Mouse (Mus musculus) neural tube, embryonic 11.5 days (tissue): ENCODE data around the gene Dnah2. TPM values are rescaled to one million over a fixed set of nuclear protein-coding genes. Genes with fewer than 3 reads are reported as not detected.
A peak's percentile ranks its signal among the peaks of the same experiment; 100 is the strongest.

Experiments
- ATAC-seq: fragments of 200-750 bp; cut with Nextera tagmentation; 2 replicates; pipeline ENCODE4 v1.8.0; 2017; ENCODE audit warnings: moderate number of reproducible peaks, mild to moderate bottlenecking, moderate TSS enrichment, moderate library complexity; ENCODE audit not compliant: insufficient read depth, low FRiP score, low TSS enrichment
- DNase-seq: peaks from one replicate; pipeline ENCODE4 v3.0.0-alpha.2; 2015; ENCODE audit warnings: low spot score
- H3K27ac ChIP-seq: fragments of 300-500 bp; sonication (generic); 2 replicates; pipeline ENCODE4 v1.5.1; 2014; ENCODE audit warnings: low read depth, mild to moderate bottlenecking, low read length
- H3K27me3 ChIP-seq: fragments of 300-500 bp; sonication (generic); 2 replicates; pipeline ENCODE4 v1.6.1; 2014; ENCODE audit warnings: mild to moderate bottlenecking, low read length, mixed read lengths; ENCODE audit not compliant: control insufficient read depth, insufficient read depth
- H3K36me3 ChIP-seq: fragments of 300-500 bp; sonication (generic); 2 replicates; pipeline ENCODE4 v1.6.1; 2014; ENCODE audit warnings: mild to moderate bottlenecking, low read length, moderate library complexity, mixed read lengths; ENCODE audit not compliant: control insufficient read depth, insufficient read depth
- H3K4me1 ChIP-seq: fragments of 300-500 bp; sonication (generic); 2 replicates; pipeline ENCODE4 v1.6.1; 2014; ENCODE audit warnings: low read length, mixed read lengths; ENCODE audit not compliant: control insufficient read depth, insufficient read depth
- H3K4me2 ChIP-seq: fragments of 300-500 bp; sonication (generic); 2 replicates; pipeline ENCODE4 v1.6.1; 2014; ENCODE audit warnings: low read depth, mild to moderate bottlenecking, moderate library complexity
- H3K4me3 ChIP-seq: fragments of 300-500 bp; sonication (generic); 2 replicates; pipeline ENCODE4 v1.5.1; 2014; ENCODE audit warnings: low read depth, low read length
- H3K9ac ChIP-seq: fragments of 300-500 bp; sonication (generic); 2 replicates; pipeline ENCODE4 v1.6.1; 2014; ENCODE audit warnings: mild to moderate bottlenecking, low read length
- H3K9me3 ChIP-seq: fragments of 300-500 bp; sonication (generic); 2 replicates; pipeline ENCODE4 v1.6.1; 2016; ENCODE audit warnings: low read length; ENCODE audit not compliant: control insufficient read depth
- WGBS: fragments of 180-500 bp; shearing (Covaris S2); extraction: QIAGEN DNeasy Blood & Tissue Kit; methylation state at CpG from one replicate; pipeline ENCODE4 v1.1.7; 2014; 5-methylcytosine and 5-hydroxymethylcytosine counted together
- polyA plus RNA-seq: library from polyadenylated mRNA; unstranded; fragments of >200 nt; fragmentation: Nextera tagmentation; extraction: Ambion mirVana; gene quantifications from 2 replicates; pipeline ENCODE4 v1.2.1, GENCODE M21; 2014

The Dnah2 gene
- polyA plus RNA-seq, 1 experiment from 2014 or later: 0.92 TPM

GRCm38 (mm10) chr11:69419813-69420553, 128.9 kb downstream of the Dnah2 start:
- peak overlapping the region; percentile 54 for H3K27ac ChIP-seq
- no peak for ATAC-seq

DNA sequence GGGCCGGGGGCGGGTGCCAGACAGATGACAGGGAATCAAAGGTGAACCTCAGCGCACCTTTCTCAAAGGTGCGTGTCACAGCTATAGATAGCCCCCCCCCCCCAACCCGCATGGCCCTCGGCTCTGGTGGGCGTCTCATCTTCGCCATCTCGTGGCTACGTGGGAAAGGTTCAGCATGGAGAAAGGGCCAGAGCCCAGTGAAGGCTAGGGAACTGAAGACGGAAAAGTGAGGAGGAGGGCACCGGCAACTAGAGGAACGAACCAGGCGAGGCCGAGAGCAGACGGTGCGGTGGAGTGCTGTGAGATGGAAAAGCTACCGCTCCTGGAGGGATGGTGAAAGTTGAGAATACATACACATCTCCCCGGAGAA, 129.5 kb downstream of the Dnah2 start:
- peak overlapping the region; percentile 54 for H3K27ac ChIP-seq
- H3K4me2 ChIP-seq: peak overlapping the region; percentile 63
- H3K4me1 ChIP-seq: peaks cover 30% of the 10 kb centered on the region
- no peak for ATAC-seq
- H3K4me3 ChIP-seq: peak overlapping the region; percentile 81
- peak overlapping the region; percentile 41 for H3K9ac ChIP-seq
- WGBS: under 1% methylated on average over 19 of the region's 19 CpGs
- peak; percentile 54 for DNase-seq
- peaks cover 16% of the 10 kb centered on the region for H3K27me3 ChIP-seq
- H3K36me3 ChIP-seq: no peaks in the 10 kb centered on the region
- no peaks in the 10 kb centered on the region for H3K9me3 ChIP-seq

More at GRCm38 (mm10) chr11:69419813-69420553, 128.9 kb downstream of the Dnah2 start:
- peak overlapping the region; percentile 63 for H3K4me2 ChIP-seq
- peaks cover 16% of the 10 kb centered on the region for H3K27me3 ChIP-seq
- H3K4me3 ChIP-seq: peak overlapping the region; percentile 81
- H3K9me3 ChIP-seq: no peaks in the 10 kb centered on the region
- DNase-seq: peak; percentile 49
- H3K9ac ChIP-seq: peak overlapping the region; percentile 41
- WGBS: under 1% methylated on average over 30 of the region's 31 CpGs
- no peaks in the 10 kb centered on the region for H3K36me3 ChIP-seq
- peaks cover 25% of the 10 kb centered on the region for H3K4me1 ChIP-seq

DNA sequence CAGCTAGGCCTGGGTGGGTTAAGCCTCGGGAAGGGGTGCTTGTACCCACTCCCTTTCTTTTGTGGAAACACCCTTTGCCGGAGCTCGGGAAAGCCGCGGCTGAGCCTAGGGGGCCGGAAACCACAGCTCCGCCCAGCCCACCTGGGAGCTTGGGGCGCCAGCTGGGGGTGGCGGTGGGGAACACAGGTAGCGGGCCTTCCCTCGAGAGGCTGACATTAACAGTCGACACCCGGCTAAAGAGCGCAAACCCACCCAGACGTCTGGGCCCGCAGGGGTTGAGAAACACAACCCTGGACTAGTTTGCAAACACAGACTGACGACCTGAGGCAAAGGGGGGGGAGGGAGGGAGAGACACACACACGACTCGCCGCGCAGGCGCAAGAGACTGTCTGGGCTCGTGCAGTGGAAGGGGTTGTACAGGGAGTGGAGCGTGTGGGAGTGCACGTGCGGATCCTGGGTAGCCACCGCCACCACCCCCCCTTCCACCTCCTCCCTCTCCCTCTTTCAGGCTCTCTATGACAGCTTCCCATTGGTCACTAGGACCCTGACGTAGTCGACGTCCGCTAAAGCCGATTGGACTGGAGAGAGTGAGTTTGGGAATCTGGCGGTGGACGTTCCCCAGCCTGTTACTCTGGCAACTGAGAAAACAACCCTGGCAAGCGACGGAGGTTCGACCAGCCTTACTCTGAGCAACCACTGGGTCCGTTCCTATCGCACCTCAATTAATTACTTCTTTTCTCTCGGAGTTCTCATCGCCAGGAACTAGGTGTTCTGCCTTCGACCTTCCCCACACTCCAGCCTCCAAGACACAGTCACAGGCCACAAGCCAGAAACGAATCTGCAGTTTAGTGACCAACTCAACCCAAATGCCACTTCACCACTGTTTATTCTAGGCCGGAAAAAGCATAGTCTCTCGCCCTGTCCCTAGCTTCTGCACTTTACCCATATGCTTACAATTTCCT, 130.1 kb downstream of the Dnah2 start:
- Histone ChIP-seq H3K27me3 (peaks cover 16% of the 10 kb centered on the region), H3K36me3 (no peaks in the 10 kb centered on the region), H3K4me2 (peak overlapping the region; percentile 97), H3K27ac (peak overlapping the region; percentile 100), H3K9me3 (no peaks in the 10 kb centered on the region), H3K4me3 (peak overlapping the region; percentile 81), H3K9ac (peak overlapping the region; percentile 77), H3K4me1 (peaks cover 37% of the 10 kb centered on the region)
- ATAC-seq: peak; percentile 85
- WGBS: under 1% methylated on average over 44 of the region's 45 CpGs
- DNase-seq: peak; percentile 97

- WGBS: under 1% methylated on average over 39 of the region's 39 CpGs
- peak; percentile 24; the same call in 1 of the 2 replicates for ATAC-seq
- H3K9ac ChIP-seq: peak overlapping the region; percentile 77
- no peaks in the 10 kb centered on the region; the same call in 1 of the 2 replicates for H3K36me3 ChIP-seq
- peak overlapping the region; percentile 81 for H3K4me3 ChIP-seq
- peaks cover 14% of the 10 kb centered on the region for H3K27me3 ChIP-seq
- peak overlapping the region; percentile 100 for H3K27ac ChIP-seq
- peak; percentile 92 for DNase-seq
- H3K4me2 ChIP-seq: peak overlapping the region; percentile 97
- H3K9me3 ChIP-seq: no peaks in the 10 kb centered on the region
- H3K4me1 ChIP-seq: peaks cover 47% of the 10 kb centered on the region
Observed at GRCm38 (mm10) chr11:69417449-69418384, 131.2 kb downstream of the Dnah2 start.

- Histone ChIP-seq H3K27me3 (peaks cover 12% of the 10 kb centered on the region), H3K9me3 (no peaks in the 10 kb centered on the region), H3K4me2 (peak overlapping the region; percentile 97), H3K36me3 (no peaks in the 10 kb centered on the region; the same call in 1 of the 2 replicates), H3K9ac (no peak overlapping the region), H3K4me3 (peak overlapping the region; percentile 81), H3K27ac (peak overlapping the region; percentile 100), H3K4me1 (peaks cover 54% of the 10 kb centered on the region)
- WGBS: under 1% methylated on average over 8 of the region's 8 CpGs
- DNase-seq (no peak), ATAC-seq (no peak)
Observed at GRCm38 (mm10) chr11:69416921-69417448, 131.9 kb downstream of the Dnah2 start.

GRCm38 (mm10) chr11:69416509-69416908, 132.4 kb downstream of the Dnah2 start:
- ATAC-seq (no peak), DNase-seq (no peak)
- Histone ChIP-seq H3K27me3 (peaks cover 10% of the 10 kb centered on the region), H3K9ac (peak overlapping the region; percentile 14), H3K4me1 (peaks cover 58% of the 10 kb centered on the region), H3K36me3 (no peaks in the 10 kb centered on the region; the same call in 1 of the 2 replicates), H3K9me3 (no peaks in the 10 kb centered on the region), H3K27ac (peak overlapping the region; percentile 100), H3K4me3 (peak overlapping the region; percentile 81), H3K4me2 (peak overlapping the region; percentile 97)
- WGBS: 0% methylated on average over 4 of the region's 4 CpGs

DNA sequence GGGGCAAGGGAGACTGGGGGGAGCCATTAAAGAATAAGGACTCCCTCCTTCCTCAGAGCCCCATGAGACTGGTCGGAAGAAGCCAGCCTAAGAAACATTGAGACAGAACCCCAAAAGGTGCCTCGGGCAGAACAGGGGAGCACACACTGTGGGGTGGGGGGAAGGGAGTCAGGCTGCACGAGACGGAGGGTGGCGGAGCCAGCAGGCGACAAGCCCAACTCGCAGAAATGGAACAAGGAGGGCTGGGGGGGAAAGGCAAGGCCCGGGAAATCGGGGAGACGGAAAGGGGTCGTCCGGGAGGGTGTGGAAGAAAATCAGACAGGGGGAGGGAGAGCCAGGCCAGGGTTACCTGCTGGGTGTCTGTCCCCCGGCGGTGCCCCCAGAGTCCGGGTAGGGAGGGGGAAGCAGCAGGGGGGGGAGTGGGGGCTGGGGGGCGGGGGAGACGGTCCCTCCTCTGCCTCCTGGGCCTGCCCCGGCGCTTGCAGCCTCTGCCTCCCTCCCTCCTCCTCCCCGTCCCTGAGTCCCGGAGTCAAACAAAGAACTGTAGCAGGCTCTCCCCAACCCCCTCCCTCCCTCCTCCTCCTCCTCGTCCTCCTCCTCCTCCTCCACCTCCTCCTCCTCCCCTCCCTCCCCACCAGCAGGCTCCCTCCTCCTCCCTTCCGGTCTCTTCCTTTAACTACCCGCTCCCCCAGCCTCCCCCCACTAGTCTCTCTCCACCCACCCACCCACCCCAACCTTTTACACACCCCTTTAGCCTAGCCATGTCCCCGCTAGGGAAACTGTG, 133.1 kb downstream of the Dnah2 start:
- 0% methylated on average over 16 of the region's 25 CpGs for WGBS

More for the DNA sequence above, 133.1 kb downstream of the Dnah2 start:
- Histone ChIP-seq H3K27me3 (peaks cover 4% of the 10 kb centered on the region), H3K36me3 (no peaks in the 10 kb centered on the region; the same call in 1 of the 2 replicates), H3K4me2 (peak overlapping the region; percentile 97), H3K4me3 (peak overlapping the region; percentile 81), H3K9ac (peak overlapping the region; percentile 98), H3K4me1 (peaks cover 58% of the 10 kb centered on the region), H3K9me3 (no peaks in the 10 kb centered on the region), H3K27ac (peak overlapping the region; percentile 100)
- peak; percentile 81 for DNase-seq
- no peak for ATAC-seq
